Mouse (Mus musculus) cerebellum, adult 2 months (tissue): Measurements from ENCODE around the gene Glmp.

Experiments used
- CTCF ChIP-seq: fragments of 200-500 bp; IDR thresholded peaks from 2 replicates; pipeline ENCODE4 v1.5.1; 2011; ENCODE audit warnings: low read depth, mild to moderate bottlenecking, control low read depth, low read length, moderate library complexity, borderline replicate concordance; ENCODE audit not compliant: insufficient read depth
- POLR2A ChIP-seq: fragments of 200-500 bp; IDR thresholded peaks from 2 replicates; pipeline ENCODE4 v1.6.1; 2011; ENCODE audit warnings: low read length, control low read depth, borderline replicate concordance; ENCODE audit not compliant: insufficient read depth

- no peak for TF ChIP-seq CTCF
- no peak for TF ChIP-seq POLR2A
Measured at GRCm38 (mm10) chr3:88364337-88364736, 39.5 kb downstream of the Glmp start, which contains the start of gene Paqr6.
